Mouse (Mus musculus) c-Kit-positive CD71-negative TER-119-negative erythroid progenitor cells, embryonic 14.5 days (primary cell): ENCODE data around the gene Rex1bd.

ENCODE experiments used
- DNase-seq: peaks from one replicate; pipeline ENCODE4 v3.0.0-alpha.2; 2013; ENCODE audit warnings: low read depth

The Rex1bd gene

GRCm38 (mm10) chr8:70501820-70502529, 4.6 kb downstream of the Rex1bd start:
- no peak for DNase-seq

DNA sequence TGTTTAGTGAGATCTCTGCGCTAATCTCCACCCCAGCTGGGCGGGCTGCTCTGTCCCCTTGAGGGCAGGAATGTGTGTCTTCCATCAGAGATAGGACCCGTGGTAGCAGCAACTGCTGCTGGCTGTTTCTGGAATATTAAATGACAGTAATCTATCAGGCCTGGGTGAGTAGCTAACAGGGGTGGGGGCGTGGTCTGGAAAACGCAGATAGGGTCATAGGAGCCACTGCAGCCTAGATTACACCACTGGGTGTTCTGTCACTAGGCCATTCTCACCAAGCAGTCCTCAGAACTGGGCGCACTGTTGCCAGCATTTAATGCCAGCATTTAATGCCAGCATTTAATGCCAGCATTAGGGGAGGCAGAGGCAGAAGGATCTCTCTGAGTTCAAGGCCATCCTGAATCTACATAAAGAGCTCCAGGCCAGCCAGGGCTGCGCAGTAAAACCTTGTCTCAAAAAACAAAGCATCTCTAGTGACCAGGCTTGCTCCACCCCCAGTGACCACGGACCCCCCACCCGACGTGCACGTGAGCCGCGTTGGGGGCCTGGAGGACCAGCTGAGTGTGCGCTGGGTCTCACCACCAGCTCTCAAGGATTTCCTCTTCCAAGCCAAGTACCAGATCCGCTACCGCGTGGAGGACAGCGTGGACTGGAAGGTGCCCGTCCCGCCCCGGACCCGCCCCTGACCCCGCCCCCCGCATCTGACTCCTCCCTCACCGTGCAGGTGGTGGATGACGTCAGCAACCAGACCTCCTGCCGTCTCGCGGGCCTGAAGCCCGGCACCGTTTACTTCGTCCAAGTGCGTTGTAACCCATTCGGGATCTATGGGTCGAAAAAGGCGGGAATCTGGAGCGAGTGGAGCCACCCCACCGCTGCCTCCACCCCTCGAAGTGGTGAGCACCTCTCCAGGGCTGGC, 5.9 kb downstream of the Rex1bd start:
- no peak for DNase-seq

GRCm38 (mm10) chr8:70495771-70496062, 10.8 kb downstream of the Rex1bd start:
- DNase-seq: no peak

DNA sequence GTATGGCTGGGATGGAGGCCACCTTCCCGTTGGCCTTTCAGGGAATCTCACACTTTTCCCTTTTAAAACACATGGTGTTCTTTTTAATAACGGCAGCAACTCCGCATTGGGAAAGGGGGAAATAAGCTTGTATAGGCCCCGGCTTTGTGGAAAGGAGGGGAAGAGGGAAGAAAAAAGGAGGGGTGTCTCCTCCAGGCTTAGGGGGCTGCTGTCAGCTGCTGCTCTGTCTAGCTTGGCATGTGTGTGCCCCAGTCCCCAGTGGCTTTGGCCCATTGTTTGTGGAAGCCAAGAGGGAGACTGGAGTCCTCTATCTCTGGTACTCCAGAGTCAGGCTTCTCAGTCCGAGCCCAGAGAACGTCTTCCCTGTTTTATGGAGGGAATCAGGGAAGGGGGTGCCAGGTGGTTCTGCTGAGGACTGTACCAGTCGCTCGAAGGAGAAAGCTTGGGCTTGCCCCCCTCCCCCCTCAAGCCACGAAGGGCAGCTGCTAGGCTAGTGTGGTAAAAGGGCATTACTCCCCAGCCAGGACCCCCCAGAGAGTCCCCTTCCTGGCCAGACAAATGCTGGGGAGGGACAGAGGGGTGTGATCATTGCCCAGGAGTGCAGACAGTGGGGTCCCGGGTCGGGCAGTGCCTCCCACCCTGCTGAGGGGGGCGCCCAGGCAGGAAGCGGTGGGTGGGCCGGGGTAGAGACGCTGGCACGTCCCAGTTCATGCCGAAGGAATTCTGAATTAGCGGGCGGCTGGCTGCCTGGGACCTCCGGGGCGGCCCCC, 11.4 kb downstream of the Rex1bd start:
- DNase-seq: no peak

DNA sequence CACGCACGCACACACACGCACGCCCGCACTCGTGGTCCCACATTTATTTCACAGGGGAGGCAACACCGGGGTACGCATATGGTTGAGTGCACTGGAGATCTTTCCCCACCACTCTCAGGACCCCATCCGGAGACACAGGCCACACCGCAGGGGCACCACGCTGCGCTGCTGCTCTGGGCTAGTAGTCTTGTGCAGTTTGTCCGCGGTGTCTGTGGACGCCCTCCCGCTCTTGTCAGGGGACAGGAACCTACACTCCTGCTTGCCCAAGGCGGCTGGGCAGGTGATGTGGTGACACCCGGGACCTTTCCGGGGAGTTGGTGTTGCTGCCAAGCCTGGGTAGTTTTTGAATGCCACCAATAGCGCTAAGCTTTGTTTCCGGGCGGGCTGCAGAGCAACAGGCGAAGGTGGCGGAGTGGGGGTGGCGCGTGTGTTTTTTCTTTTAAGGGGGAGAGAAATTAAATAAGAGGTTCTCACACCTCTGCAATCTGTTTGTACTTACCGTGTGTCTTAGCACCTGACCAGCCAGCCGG, 12.1 kb downstream of the Rex1bd start:
- no peak for DNase-seq

GRCm38 (mm10) chr8:70493692-70494415, 12.7 kb downstream of the Rex1bd start:
- DNase-seq: no peak

- DNase-seq: no peak
Measured at GRCm38 (mm10) chr8:70492664-70493640, 13.6 kb downstream of the Rex1bd start, which contains the start of gene Crlf1. Gene Crlf1, plus strand, starts transcription at chr8:70493158.

DNA sequence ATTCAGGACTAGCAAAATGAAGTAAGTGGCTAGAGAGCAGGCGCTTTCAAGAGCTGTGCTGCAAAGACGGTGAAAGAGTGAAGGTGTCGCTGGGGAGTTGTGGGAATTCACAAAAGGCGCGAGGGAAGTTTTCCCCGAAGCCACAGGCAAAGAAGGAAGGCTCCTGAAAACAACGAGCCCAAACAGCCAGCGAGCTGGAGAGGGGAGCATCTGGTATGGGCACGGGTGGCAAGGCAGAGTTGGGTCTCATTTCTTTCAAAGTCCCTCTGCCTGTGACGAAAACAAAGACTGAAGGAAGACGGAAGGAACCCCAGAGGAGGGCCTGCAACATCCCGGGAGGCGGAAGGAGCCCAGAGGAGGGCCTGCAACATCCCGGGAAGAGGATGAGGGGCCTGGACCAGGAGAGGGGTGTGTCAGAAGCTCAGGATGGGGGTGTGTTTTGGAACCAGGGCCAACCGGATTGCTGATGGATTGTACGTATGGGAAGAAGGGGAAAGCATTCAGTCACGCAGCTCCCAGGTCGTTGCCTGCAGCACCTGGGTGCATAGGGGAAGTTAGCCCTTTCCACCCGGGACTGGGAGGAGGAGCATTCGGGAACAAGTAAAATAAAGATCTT, 15.6 kb downstream of the Rex1bd start:
- DNase-seq: no peak

GRCm38 (mm10) chr8:70490061-70490879, 16.3 kb downstream of the Rex1bd start:
- no peak for DNase-seq

DNA sequence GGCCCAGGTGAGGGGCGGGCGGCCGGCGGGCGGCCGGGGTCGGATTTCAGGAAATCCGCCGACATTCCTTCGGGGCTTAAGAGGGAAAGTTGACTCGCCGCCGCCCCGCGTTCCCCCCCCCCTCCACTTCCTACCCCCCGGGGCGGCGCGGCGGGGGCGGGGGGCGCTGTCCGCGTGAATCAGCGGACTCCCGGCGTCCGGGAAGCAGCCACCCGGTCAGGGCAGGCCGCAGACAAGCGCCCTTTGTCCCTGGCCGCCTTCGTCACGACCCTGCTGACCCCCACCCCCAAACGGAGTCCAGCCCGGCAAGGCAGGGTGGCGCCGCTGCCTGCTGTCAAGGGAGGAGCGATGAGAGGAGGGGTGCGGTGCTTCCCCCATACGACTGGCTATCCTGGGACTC, 17.0 kb downstream of the Rex1bd start:
- DNase-seq: no peak

DNA sequence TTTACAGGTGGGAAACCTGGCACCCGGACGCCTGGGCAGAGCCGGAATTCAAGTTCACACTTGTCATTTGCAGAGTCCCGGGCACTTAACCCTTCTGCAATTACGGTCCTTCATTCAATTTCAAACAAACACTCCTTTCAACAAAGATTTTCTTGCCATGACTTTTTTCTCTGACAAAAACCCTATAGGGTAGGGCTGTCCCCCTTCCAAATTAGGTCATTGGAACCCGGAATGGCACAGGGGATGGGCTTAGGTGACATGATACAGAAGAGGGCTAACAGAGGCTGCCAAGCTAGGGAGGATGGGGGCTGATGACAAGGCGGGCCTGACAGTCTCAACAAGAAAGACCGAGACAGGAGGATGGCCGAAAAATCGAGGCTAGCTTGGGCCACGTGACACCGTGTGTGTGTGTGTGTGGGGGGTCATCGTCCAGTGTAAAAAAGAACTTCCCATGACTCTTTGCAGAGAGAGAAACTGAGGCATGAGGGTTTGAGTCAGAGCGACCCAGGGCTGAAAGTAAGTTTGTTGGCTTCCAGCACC, 17.6 kb downstream of the Rex1bd start:
- DNase-seq: no peak

- no peak for DNase-seq
Measured at GRCm38 (mm10) chr8:70487993-70488796, 18.4 kb downstream of the Rex1bd start.

GRCm38 (mm10) chr8:70486941-70487520, 19.5 kb downstream of the Rex1bd start, which contains the start of gene Tmem59l:
Gene Tmem59l, minus strand, starts transcription at chr8:70487358.
- no peak for DNase-seq

DNA sequence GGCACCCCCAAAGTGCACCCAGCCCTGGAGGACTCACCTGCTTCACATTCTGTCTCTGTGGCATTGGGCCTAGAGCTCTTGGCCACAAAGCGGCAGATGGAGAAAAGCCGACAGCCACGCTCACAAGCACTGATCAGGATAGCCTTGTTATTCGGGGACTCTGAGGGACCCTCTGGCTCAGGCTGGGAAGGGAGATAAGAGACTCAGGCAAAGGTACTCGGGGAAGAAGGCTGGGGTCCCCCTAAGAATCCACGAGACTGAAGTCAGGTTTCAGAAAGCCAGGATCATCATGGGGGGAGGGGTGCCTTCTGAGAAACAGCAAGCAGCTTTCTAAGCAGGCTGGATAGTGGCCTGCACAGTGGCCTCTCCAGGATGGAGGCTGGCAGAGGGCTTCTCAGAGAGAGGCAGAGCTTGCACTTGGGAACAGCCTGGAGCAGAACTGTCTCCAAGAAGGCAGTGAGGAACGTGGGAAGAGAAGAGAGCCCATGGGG, 20.3 kb downstream of the Rex1bd start:
- DNase-seq: no peak

DNA sequence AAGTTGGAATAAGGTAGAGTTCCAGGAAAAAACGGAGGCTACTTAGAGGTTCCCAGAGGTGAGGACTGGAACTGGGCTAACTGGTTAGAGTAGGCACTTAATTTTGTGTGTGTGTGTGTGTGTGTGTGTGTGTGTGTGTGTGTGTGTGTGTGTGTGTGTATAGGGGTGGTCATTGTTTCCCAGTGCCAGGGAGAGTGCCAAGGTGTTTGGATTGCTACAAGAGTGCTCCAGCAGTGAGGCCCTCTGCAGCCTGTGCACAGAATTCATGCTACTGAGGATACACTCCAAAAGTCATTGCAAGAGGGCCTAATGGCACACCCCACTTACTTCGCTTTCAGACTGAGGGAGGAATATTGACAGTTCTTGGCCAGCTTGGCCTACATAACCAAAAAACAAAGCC, 23.6 kb downstream of the Rex1bd start:
- DNase-seq: no peak

DNA sequence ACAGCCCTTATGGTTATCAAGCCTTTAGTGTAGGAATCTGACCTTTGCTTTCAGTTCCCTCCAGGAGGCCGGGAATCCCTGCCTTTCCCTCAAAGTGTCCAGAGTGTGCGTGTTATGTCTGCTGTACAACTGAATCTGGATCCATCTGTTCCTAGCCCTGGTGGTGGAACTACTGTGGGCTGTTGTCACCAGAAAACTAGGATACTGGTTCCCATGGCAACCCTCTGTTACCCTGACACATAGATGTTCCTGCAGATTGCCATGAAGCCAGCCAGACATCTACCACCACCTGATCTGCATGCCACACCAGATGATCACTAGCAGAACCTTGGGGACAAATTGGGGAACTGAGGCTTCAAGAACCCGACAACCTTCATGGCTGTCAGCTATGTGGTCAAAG, 24.6 kb downstream of the Rex1bd start:
- no peak for DNase-seq

- DNase-seq: no peak
Measured at GRCm38 (mm10) chr8:70477269-70477982, 29.1 kb downstream of the Rex1bd start.
